Mouse (Mus musculus): ENCODE results near the gene Uqcc2. TPM values are rescaled to one million over a fixed set of nuclear protein-coding genes. Genes with fewer than 3 reads are reported as not detected.

Gene Uqcc2
- polyA plus RNA-seq, 1 experiment from 2014 or later: 206 TPM

DNA sequence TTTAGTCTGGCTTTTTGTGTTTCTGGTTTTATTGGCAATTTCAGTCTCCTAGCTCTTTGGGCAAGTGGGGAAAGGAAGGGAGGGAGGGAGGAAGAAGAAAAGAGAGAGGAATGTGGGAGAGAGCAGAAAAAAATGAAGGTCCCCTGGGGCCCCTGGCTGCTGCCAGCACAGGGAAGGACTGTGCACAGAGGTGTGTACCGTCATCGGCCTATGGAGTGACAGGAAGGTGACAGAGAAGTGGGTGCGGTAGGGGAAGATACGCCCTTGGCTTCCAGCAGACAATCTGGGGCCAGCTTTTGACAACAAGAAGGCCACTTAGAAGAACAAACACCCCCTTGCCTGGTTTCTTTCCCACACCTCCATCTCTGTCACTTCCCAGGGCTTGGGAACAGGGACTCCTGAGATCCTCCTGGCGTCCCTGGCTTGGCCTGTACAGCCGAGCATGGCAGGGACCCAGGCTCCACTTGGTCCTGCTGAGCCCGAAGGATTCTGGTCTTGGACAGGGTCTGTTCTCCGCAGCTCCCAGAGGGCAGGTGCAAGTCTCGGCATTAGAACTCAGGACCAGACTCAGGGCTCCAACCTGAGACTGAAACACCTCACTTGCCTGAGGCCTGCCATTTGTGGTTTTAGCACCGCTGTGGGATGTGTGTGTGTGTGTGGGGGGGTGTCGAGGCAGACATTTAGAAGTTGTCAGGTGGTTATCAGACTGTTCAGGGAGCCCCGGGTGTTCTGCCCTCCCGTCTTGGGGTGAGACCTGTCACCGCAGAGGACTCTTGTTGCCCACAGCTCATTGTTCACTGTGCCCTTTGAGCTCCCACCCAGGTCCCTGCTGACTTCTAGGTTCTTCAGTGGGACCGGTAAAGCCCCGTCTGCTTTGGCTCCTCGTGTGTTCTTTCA, 58.6 kb downstream of the Uqcc2 start:
- H3K4me1 ChIP-seq (replicated peaks; ENCODE audit: control insufficient read depth, insufficient read depth, low read length): peaks cover under 1% of the 10 kb centered on the region; the same call in 1 of the 2 replicates
- peaks cover 16% of the 10 kb centered on the region; the same call in 1 of the 2 replicates for H3K36me3 ChIP-seq (ENCODE audit: control insufficient read depth, insufficient read depth)
- H3K27ac ChIP-seq (ENCODE audit: low read depth, low read length): peak overlapping the region; percentile 57
- no peak overlapping the region for H3K4me3 ChIP-seq (ENCODE audit: low read depth, low read length)
- 68% methylated on average over 17 of the region's 17 CpGs for WGBS
- H3K27me3 ChIP-seq (replicated peaks; ENCODE audit: control insufficient read depth, insufficient read depth, low read length): no peaks in the 10 kb centered on the region
- no peak overlapping the region for H3K9ac ChIP-seq (ENCODE audit: low read depth, low read length)
- H3K4me2 ChIP-seq (replicated peaks; ENCODE audit: low read depth): no peak overlapping the region
- peak; percentile 73 for ATAC-seq
- TF ChIP-seq CTCF (IDR thresholded peaks at IDR 0.05; ENCODE audit: low read depth): no peak
- H3K9me3 ChIP-seq (ENCODE audit: control insufficient read depth): no peaks in the 10 kb centered on the region

DNA sequence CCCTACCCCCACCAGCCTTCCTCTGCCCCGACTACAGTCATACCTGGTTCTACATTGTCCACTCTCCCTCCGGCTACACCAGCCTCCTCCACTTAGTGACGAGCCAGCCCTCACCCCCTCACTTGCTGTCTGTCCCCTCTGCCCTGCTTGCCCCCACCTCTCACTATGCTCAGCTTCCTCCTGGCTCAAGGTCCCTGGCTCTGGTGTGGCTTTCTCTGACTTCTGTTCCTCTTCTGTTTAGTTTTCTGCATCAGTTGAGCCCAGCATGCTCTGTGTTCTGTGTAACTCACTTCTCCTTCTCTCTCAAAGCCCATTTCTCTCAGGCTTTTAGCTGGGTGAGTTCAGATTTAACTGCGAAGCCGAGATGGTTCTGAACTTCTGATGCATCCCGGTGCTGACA, 59.5 kb downstream of the Uqcc2 start:
- H3K4me2 ChIP-seq (replicated peaks; ENCODE audit: low read depth): no peak overlapping the region
- no peak for ATAC-seq
- TF ChIP-seq CTCF (IDR thresholded peaks at IDR 0.05; ENCODE audit: low read depth): no peak
- WGBS: 60% methylated on average over 6 of the region's 6 CpGs
- peaks cover 3% of the 10 kb centered on the region; the same call in 1 of the 2 replicates for H3K4me1 ChIP-seq (replicated peaks; ENCODE audit: control insufficient read depth, insufficient read depth, low read length)
- peak overlapping the region; percentile 24 for H3K27ac ChIP-seq (ENCODE audit: low read depth, low read length)
- H3K27me3 ChIP-seq (replicated peaks; ENCODE audit: control insufficient read depth, insufficient read depth, low read length): no peaks in the 10 kb centered on the region
- H3K9ac ChIP-seq (ENCODE audit: low read depth, low read length): no peak overlapping the region
- H3K36me3 ChIP-seq (ENCODE audit: control insufficient read depth, insufficient read depth): peaks cover 16% of the 10 kb centered on the region; the same call in 1 of the 2 replicates
- H3K9me3 ChIP-seq (ENCODE audit: control insufficient read depth): no peaks in the 10 kb centered on the region
- no peak overlapping the region for H3K4me3 ChIP-seq (ENCODE audit: low read depth, low read length)

DNA sequence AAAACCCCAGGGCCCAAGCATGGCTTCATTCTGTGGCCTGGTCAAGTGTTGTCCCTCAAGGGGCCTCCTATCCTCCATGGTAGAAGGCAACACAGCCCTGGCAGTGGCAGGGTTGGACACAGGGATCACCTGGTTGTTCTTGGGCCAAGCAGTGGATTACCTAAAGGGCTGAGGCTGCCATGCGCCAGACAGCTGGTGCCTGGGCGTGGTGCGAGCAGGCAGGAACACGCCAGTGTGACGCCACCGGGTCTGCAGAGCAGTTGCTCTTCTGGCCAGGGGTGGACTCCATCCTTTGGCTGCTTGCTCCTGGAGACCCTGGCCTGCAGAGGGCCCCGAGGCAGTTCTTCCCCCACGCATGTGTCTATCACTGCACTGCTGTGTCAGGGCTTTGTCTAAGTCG, 59.9 kb downstream of the Uqcc2 start:
- ATAC-seq: peak; percentile 57
- no peak for TF ChIP-seq CTCF (IDR thresholded peaks at IDR 0.05; ENCODE audit: low read depth)
- no peak overlapping the region for H3K4me2 ChIP-seq (replicated peaks; ENCODE audit: low read depth)
- peaks cover 3% of the 10 kb centered on the region; the same call in 1 of the 2 replicates for H3K4me1 ChIP-seq (replicated peaks; ENCODE audit: control insufficient read depth, insufficient read depth, low read length)
- WGBS: 39% methylated on average over 9 of the region's 9 CpGs
- no peak overlapping the region for H3K4me3 ChIP-seq (ENCODE audit: low read depth, low read length)
- H3K9ac ChIP-seq (ENCODE audit: low read depth, low read length): no peak overlapping the region
- H3K27ac ChIP-seq (ENCODE audit: low read depth, low read length): peak overlapping the region; percentile 24
- no peaks in the 10 kb centered on the region for H3K27me3 ChIP-seq (replicated peaks; ENCODE audit: control insufficient read depth, insufficient read depth, low read length)
- H3K9me3 ChIP-seq (ENCODE audit: control insufficient read depth): no peaks in the 10 kb centered on the region
- H3K36me3 ChIP-seq (ENCODE audit: control insufficient read depth, insufficient read depth): peaks cover 16% of the 10 kb centered on the region; the same call in 1 of the 2 replicates

DNA sequence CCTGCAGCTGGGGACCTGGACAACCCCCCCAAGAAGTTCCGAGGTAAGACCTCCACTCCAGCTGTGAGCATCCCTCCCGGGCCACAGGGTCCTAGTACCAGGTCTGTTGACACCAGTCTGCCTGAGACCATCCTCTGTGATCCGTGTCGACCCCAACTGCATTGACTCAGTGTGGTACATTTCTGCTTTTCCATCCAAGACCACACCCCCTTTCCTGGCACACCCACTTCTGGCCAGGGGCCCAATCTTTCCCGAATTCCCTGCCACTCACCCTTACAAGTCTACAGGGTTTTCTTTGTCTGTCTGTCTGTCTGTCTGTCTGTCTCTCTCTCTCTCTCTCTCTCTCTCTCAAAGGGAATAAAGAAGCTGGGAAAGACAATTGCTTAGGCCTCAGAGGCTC, 60.6 kb downstream of the Uqcc2 start:
- TF ChIP-seq CTCF (IDR thresholded peaks at IDR 0.05; ENCODE audit: low read depth): no peak
- H3K36me3 ChIP-seq (ENCODE audit: control insufficient read depth, insufficient read depth): peaks cover 16% of the 10 kb centered on the region; the same call in 1 of the 2 replicates
- peaks cover 3% of the 10 kb centered on the region; the same call in 1 of the 2 replicates for H3K4me1 ChIP-seq (replicated peaks; ENCODE audit: control insufficient read depth, insufficient read depth, low read length)
- ATAC-seq: no peak
- H3K27ac ChIP-seq (ENCODE audit: low read depth, low read length): no peak overlapping the region
- no peak overlapping the region for H3K4me2 ChIP-seq (replicated peaks; ENCODE audit: low read depth)
- WGBS: 75% methylated on average over 5 of the region's 5 CpGs
- H3K9me3 ChIP-seq (ENCODE audit: control insufficient read depth): no peaks in the 10 kb centered on the region
- no peaks in the 10 kb centered on the region for H3K27me3 ChIP-seq (replicated peaks; ENCODE audit: control insufficient read depth, insufficient read depth, low read length)
- no peak overlapping the region for H3K9ac ChIP-seq (ENCODE audit: low read depth, low read length)
- H3K4me3 ChIP-seq (ENCODE audit: low read depth, low read length): no peak overlapping the region

Small RNAs within 50 kb of the gene (microRNA-seq; reads per million reads assigned to microRNA genes)
- gene Mir7677: not detected

Other genes with a start within 250 kb of the Uqcc2 start
- gene Kifc5b, start 216.8 kb downstream of the Uqcc2 start, polyA plus RNA-seq (2015; fragmentation: Nextera tagmentation; extraction: Ambion mirVana): 0.94 and 1.4 TPM in 2 replicates
- 11.2 and 11.6 TPM in 2 replicates for gene Phf1, start 200.9 kb downstream of the Uqcc2 start, polyA plus RNA-seq (2015; fragmentation: Nextera tagmentation; extraction: Ambion mirVana)
- gene Cuta, start 194.3 kb downstream of the Uqcc2 start, polyA plus RNA-seq (2015; fragmentation: Nextera tagmentation; extraction: Ambion mirVana): 287 and 304 TPM in 2 replicates
- 0.35 and 0.39 TPM in 2 replicates for gene Syngap1, start 192.7 kb downstream of the Uqcc2 start, polyA plus RNA-seq (2015; fragmentation: Nextera tagmentation; extraction: Ambion mirVana)
- gene Zbtb9, start 160.7 kb downstream of the Uqcc2 start, polyA plus RNA-seq (2015; fragmentation: Nextera tagmentation; extraction: Ambion mirVana): 6.5 and 6.7 TPM in 2 replicates
- 18.1 and 18.2 TPM in 2 replicates for gene Bak1, start 104.9 kb downstream of the Uqcc2 start, polyA plus RNA-seq (2015; fragmentation: Nextera tagmentation; extraction: Ambion mirVana)
- 6.1 and 7.2 TPM in 2 replicates for gene Itpr3, start 76.6 kb downstream of the Uqcc2 start, polyA plus RNA-seq (2015; fragmentation: Nextera tagmentation; extraction: Ambion mirVana)
- not detected in 2 replicates for gene Ip6k3, start 33.9 kb upstream of the Uqcc2 start, polyA plus RNA-seq (2015; fragmentation: Nextera tagmentation; extraction: Ambion mirVana)
- gene Lemd2, start 70.6 kb upstream of the Uqcc2 start, polyA plus RNA-seq (2015; fragmentation: Nextera tagmentation; extraction: Ambion mirVana): 9.9 and 10.1 TPM in 2 replicates